In the genomic region with DNA sequence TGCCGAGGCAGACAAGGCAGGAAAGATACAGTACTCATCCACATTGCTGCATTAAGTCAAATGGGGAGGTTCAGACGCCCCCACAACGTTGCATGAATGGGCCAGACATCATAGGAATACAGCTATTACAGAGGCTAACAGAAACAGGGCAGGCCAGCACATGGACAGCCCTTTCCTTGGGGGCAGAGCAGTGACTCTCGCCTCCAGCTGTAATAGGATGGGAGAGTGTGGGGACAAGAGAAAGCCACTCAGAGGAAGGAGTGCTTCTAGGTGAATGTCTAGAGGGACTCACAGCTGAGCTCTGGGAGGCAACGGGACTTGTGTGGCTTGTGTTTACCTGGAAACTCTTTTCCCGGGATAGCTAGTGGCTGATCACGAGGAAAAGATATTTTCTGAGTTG, we compare ENCODE assay signal across 9 mouse cellular contexts.
DNase-seq lines count a peak whose midpoint lies in the region; ATAC-seq and TF ChIP-seq lines count a peak whose summit lies in the region.
"Had no signal": no experiment of that assay in that cellular context is flagged by ENCODE, and none has a peak within 500 bp of the region (broad histone marks: within the 10 kb centered on the region; RNA-seq: fewer than 3 reads in every experiment).

No protein-coding gene starts in this region.

- no peak for ATAC-seq in embryonic facial prominence, embryonic 15.5 days (ENCODE audit: insufficient number of reproducible peaks, low FRiP score, low TSS enrichment, low read depth)
- ATAC-seq in hindbrain, embryonic 12.5 days (ENCODE audit: low FRiP score): no peak
- peak; percentile 12; the same call in 1 of the 2 replicates for ATAC-seq in midbrain, postnatal 0 days (ENCODE audit: low FRiP score)
- no peak for ATAC-seq in cerebellum, adult (ENCODE audit: insufficient number of reproducible peaks, low FRiP score, low TSS enrichment)

- no peak overlapping the region for H3K4me3 ChIP-seq in left cerebral cortex, adult 2 months
- H3K4me3 ChIP-seq in embryonic facial prominence, embryonic 15.5 days (replicated peaks): no peak overlapping the region
- no peak overlapping the region for H3K4me3 ChIP-seq in hindbrain, embryonic 12.5 days
- H3K4me3 ChIP-seq in midbrain, postnatal 0 days (ENCODE audit: low read depth, low read length): no peak overlapping the region

- intact Hi-C loops in left cerebral cortex, adult 2 months (cut with DNase I): no loop called here
- intact Hi-C loops in left cerebral cortex, postnatal 14 days (cut with DNase I): no loop called here

- H3K9ac ChIP-seq in embryonic facial prominence, embryonic 15.5 days: no peak overlapping the region
- H3K9ac ChIP-seq in hindbrain, embryonic 12.5 days: no peak overlapping the region
- no peak overlapping the region for H3K9ac ChIP-seq in midbrain, postnatal 0 days (replicated peaks; ENCODE audit: low read length, poor library complexity, severe bottlenecking)

- WGBS in embryonic facial prominence, embryonic 15.5 days: 26% methylated on average over 7 of the region's 7 CpGs
- 60% methylated on average over 7 of the region's 7 CpGs for WGBS in hindbrain, embryonic 12.5 days
- WGBS in midbrain, postnatal 0 days: 43% methylated on average over 7 of the region's 7 CpGs

- no peaks in the 10 kb centered on the region for H3K27me3 ChIP-seq in embryonic facial prominence, embryonic 15.5 days
- no peaks in the 10 kb centered on the region for H3K27me3 ChIP-seq in hindbrain, embryonic 12.5 days
- no peaks in the 10 kb centered on the region for H3K27me3 ChIP-seq in midbrain, postnatal 0 days (ENCODE audit: insufficient read depth, low read length)

- peaks cover 11% of the 10 kb centered on the region; the same call in 1 of the 2 replicates for H3K4me1 ChIP-seq in embryonic facial prominence, embryonic 15.5 days
- H3K4me1 ChIP-seq in hindbrain, embryonic 12.5 days: peaks cover 23% of the 10 kb centered on the region
- H3K4me1 ChIP-seq in midbrain, postnatal 0 days (ENCODE audit: insufficient read depth, low read length): no peaks in the 10 kb centered on the region

- no peak overlapping the region for H3K4me2 ChIP-seq in embryonic facial prominence, embryonic 15.5 days (replicated peaks)
- H3K4me2 ChIP-seq in hindbrain, embryonic 12.5 days (replicated peaks): no peak overlapping the region
- no peak overlapping the region for H3K4me2 ChIP-seq in midbrain, postnatal 0 days (ENCODE audit: low read depth, low read length, poor library complexity, severe bottlenecking)

- DNase-seq in left cerebral cortex, adult 2 months (ENCODE audit: extremely low spot score in 1 of 2, low spot score in 2 of 2): no peak
- DNase-seq in left cerebral cortex, postnatal 14 days (ENCODE audit: low spot score in 2 of 2): no peak
- no peak for DNase-seq in midbrain, postnatal 0 days (ENCODE audit: low spot score)
- DNase-seq in adipocyte (ENCODE audit: low spot score): no peak
- DNase-seq in left cerebral cortex, adult 9 months (ENCODE audit: low spot score in 2 of 2): no peak
- DNase-seq: kidney, adult 18-20 months had no signal

- no peaks in the 10 kb centered on the region for H3K9me3 ChIP-seq in embryonic facial prominence, embryonic 15.5 days (replicated peaks)
- H3K9me3 ChIP-seq in hindbrain, embryonic 12.5 days (replicated peaks): no peaks in the 10 kb centered on the region
- no peaks in the 10 kb centered on the region for H3K9me3 ChIP-seq in midbrain, postnatal 0 days (ENCODE audit: low read length)

- no peaks in the 10 kb centered on the region for H3K36me3 ChIP-seq in embryonic facial prominence, embryonic 15.5 days
- no peaks in the 10 kb centered on the region for H3K36me3 ChIP-seq in hindbrain, embryonic 12.5 days
- H3K36me3 ChIP-seq in midbrain, postnatal 0 days (ENCODE audit: insufficient read depth, low read length): no peaks in the 10 kb centered on the region

- no peak for TF ChIP-seq CTCF in left cerebral cortex, adult 2 months (IDR thresholded peaks at IDR 0.05)
- no peak for TF ChIP-seq CTCF in midbrain, postnatal 0 days (IDR thresholded peaks at IDR 0.05)

- peak overlapping the region; percentile 53; the same call in 1 of the 2 replicates for H3K27ac ChIP-seq in left cerebral cortex, adult 2 months
- H3K27ac ChIP-seq in embryonic facial prominence, embryonic 15.5 days (replicated peaks): peak overlapping the region; percentile 40
- peak overlapping the region; percentile 71 for H3K27ac ChIP-seq in hindbrain, embryonic 12.5 days
- H3K27ac ChIP-seq in midbrain, postnatal 0 days (ENCODE audit: low read depth, low read length): peak overlapping the region; percentile 52
